In the genomic region with DNA sequence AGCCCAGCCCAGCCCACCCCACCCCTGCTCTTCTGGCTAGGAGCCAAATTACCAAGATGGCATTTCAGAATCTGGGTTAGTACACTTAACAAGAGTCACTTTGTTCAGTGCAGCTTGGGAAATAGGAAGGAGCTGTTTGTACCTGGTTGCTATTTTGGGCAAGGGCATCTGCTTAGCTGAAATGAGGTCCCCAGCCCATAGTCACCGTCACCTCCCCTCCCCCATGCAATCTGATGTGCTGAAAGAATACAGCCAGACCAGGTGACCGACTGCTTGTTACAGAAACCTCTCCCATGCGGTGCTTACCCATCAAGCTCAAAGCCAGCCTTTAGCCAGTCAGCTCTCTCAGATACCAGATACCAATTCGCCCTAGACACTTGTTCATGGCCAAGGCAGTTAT, we compare ENCODE assay signal across 13 mouse cellular contexts. TPM values are rescaled to one million over a fixed set of nuclear protein-coding genes. Genes with fewer than 3 reads are reported as not detected.
A peak's percentile ranks its signal among the peaks of the same experiment; 100 is the strongest.
DNase-seq lines count a peak whose midpoint lies in the region; TF ChIP-seq lines count a peak whose summit lies in the region.
"Had no signal": no experiment of that assay in that cellular context is flagged by ENCODE, and none has a peak within 500 bp of the region (broad histone marks: within the 10 kb centered on the region; RNA-seq: fewer than 3 reads in every experiment).

No protein-coding gene starts in this region.

- no peak for TF ChIP-seq CTCF in gastrocnemius, adult 2 months (IDR thresholded peaks at IDR 0.05)
- TF ChIP-seq CTCF in lung, adult 2 months (IDR thresholded peaks at IDR 0.05; ENCODE audit: insufficient read depth, low read length) = no peak

- peak; percentile 59 for DNase-seq in gastrocnemius, adult 2 months
- DNase-seq in gastrocnemius, postnatal 4 days (ENCODE audit: low spot score in 2 of 2) = no peak
- DNase-seq in lung, postnatal 36 days = peak; percentile 32
- no peak for DNase-seq in lung, adult 2 months
- DNase-seq in cerebellum, adult 9-11 months = peak; percentile 50
- DNase-seq in heart, postnatal 14 days = peak; percentile 19 to 32
- DNase-seq in ovary, adult 18-20 months (ENCODE audit: low spot score) = no peak
- no peak for DNase-seq in frontal cortex, adult 2 months (ENCODE audit: extremely low spot score in 1 of 2, low spot score in 1 of 2)
- DNase-seq: layer of hippocampus, adult 9-11 months; liver, postnatal 0 days; thymus, postnatal 4 days had no signal

- WGBS in lung, adult 2 months = 73% methylated on average over 4 of the region's 4 CpGs

- H3K4me1 ChIP-seq in lung, adult 2 months (ENCODE audit: control insufficient read depth, insufficient read depth, low read length) = peaks cover 17% of the 10 kb centered on the region

- H3K4me3 ChIP-seq in gastrocnemius, adult 2 months = no peak overlapping the region
- H3K4me3 ChIP-seq in lung, adult 2 months (replicated peaks; ENCODE audit: extremely low read depth, low read depth, low read length) = no peak overlapping the region
- H3K4me3 ChIP-seq: megakaryocyte, embryonic 14.5 days had no signal

- H3K27ac ChIP-seq in gastrocnemius, adult 2 months = peak overlapping the region; percentile 73
- H3K27ac ChIP-seq: hindbrain, embryonic 14.5 days had no signal

- TF ChIP-seq POLR2A in lung, adult 2 months (IDR thresholded peaks at IDR 0.05; ENCODE audit: borderline replicate concordance, extremely low read depth, low read depth, low read length) = no peak

- intact Hi-C loops in gastrocnemius, adult 2 months (cut with DNase I) = no loop called here
- intact Hi-C loops in heart, postnatal 14 days (cut with DNase I) = no loop called here

RNA-seq across cellular contexts. Expression of gene Tmem11, which starts 15.9 kb away (rescaled TPM):
- 10 to 100 TPM; 41.4 to 41.6 TPM for total RNA-seq in gastrocnemius, adult 2 months (2021)
- total RNA-seq in gastrocnemius, postnatal 4 days (2021) = 10 to 100 TPM; 46.3 to 50.8 TPM
- polyA plus RNA-seq in lung, adult 2 months (2012; rRNA removed) = 46.6 and 63.4 TPM in 2 replicates
- total RNA-seq in heart, postnatal 14 days (2021) = 10 to 100 TPM; 30.0 to 33.3 TPM
- polyA plus RNA-seq in frontal cortex, adult 2 months (2012; rRNA removed) = 39.8 and 47.0 TPM in 2 replicates

RNA-seq across cellular contexts. Expression of gene Dhrs7b, which starts 32.8 kb away (rescaled TPM):
- 10 to 100 TPM; 20.8 to 23.0 TPM for total RNA-seq in gastrocnemius, adult 2 months (2021)
- 10 to 100 TPM; 14.9 to 16.7 TPM for total RNA-seq in gastrocnemius, postnatal 4 days (2021)
- polyA plus RNA-seq in lung, adult 2 months (2012; rRNA removed) = 10.8 and 14.3 TPM in 2 replicates
- total RNA-seq in heart, postnatal 14 days (2021) = 10 to 100 TPM; 20.6 to 20.7 TPM
- polyA plus RNA-seq in frontal cortex, adult 2 months (2012; rRNA removed) = 19.3 and 19.9 TPM in 2 replicates

RNA-seq across cellular contexts. Expression of gene Natd1, which starts 51.4 kb away (rescaled TPM):
- 10 to 100 TPM in 1 of 2 experiments, 1 to 10 TPM in 1; 8.6 to 10.4 TPM for total RNA-seq in gastrocnemius, adult 2 months (2021)
- 10 to 100 TPM; 19.8 to 25.2 TPM for total RNA-seq in gastrocnemius, postnatal 4 days (2021)
- polyA plus RNA-seq in lung, adult 2 months (2012; rRNA removed) = 29.2 and 34.4 TPM in 2 replicates
- 10 to 100 TPM; 14.5 to 17.4 TPM for total RNA-seq in heart, postnatal 14 days (2021)
- 13.3 and 14.6 TPM in 2 replicates for polyA plus RNA-seq in frontal cortex, adult 2 months (2012; rRNA removed)

RNA-seq across cellular contexts. Expression of gene Shmt1, which starts 51.7 kb away (rescaled TPM):
- total RNA-seq in gastrocnemius, adult 2 months (2021) = 10 to 100 TPM in 1 of 2 experiments, 1 to 10 TPM in 1; 8.3 to 10.0 TPM
- 10 to 100 TPM; 29.0 to 34.1 TPM for total RNA-seq in gastrocnemius, postnatal 4 days (2021)
- polyA plus RNA-seq in lung, adult 2 months (2012; rRNA removed) = 8.1 and 10.6 TPM in 2 replicates
- total RNA-seq in heart, postnatal 14 days (2021) = 10 to 100 TPM in 1 of 2 experiments, 1 to 10 TPM in 1; 8.1 to 11.1 TPM
- polyA plus RNA-seq in frontal cortex, adult 2 months (2012; rRNA removed) = 2.0 and 2.2 TPM in 2 replicates

Comparison
In these comparisons a context has a peak if more than half of its experiments do, and no peak if none do; other contexts are left out.
1. DNase-seq: peak in gastrocnemius, adult 2 months (single experiment), lung, postnatal 36 days (single experiment), cerebellum, adult 9-11 months (single experiment) and heart, postnatal 14 days (2 of 2); none in gastrocnemius, postnatal 4 days (0 of 2), lung, adult 2 months (single experiment), ovary, adult 18-20 months (single experiment) and frontal cortex, adult 2 months (0 of 2).